Mouse (Mus musculus): ENCODE measurements around the gene 4930452B06Rik. TPM values are rescaled to one million over a fixed set of nuclear protein-coding genes. Genes with fewer than 3 reads are reported as not detected.

The 4930452B06Rik gene
- polyA plus RNA-seq, 1 experiment from 2014 or later: 11.9 TPM

DNA sequence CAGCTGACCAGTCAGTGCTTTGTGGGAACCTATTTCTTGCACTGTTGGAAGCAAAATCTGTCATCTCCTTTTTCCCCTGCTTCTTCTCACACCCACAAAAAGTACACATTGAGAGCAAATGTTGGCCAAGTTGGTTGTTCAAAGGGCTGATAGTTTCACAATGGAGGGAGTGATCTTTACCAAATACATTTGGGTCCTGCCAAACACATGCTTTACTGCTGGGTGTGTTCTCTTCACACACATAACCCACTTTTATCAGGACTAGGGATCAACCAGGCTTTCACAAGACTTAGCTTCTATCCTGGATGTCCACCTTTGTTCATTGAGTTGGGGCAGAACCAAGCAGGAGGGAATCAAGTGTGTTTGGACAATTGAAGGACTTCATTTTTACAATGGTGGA is 267.5 kb downstream of the 4930452B06Rik start:
- DNase-seq (no peak), ATAC-seq (ENCODE audit: insufficient read depth) (no peak)
- Histone ChIP-seq H3K4me2 (no peak overlapping the region), H3K4me1 (ENCODE audit: insufficient read depth) (no peaks in the 10 kb centered on the region), H3K4me3 (ENCODE audit: low read depth, low read length) (no peak overlapping the region), H3K9ac (no peak overlapping the region), H3K36me3 (ENCODE audit: insufficient read depth) (no peaks in the 10 kb centered on the region), H3K9me3 (ENCODE audit: low read depth, low read length) (no peaks in the 10 kb centered on the region), H3K27ac (ENCODE audit: low read depth) (no peak overlapping the region), H3K27me3 (ENCODE audit: insufficient read depth, low read length) (no peaks in the 10 kb centered on the region)
- TF ChIP-seq CTCF (IDR thresholded peaks at IDR 0.05; ENCODE audit: low read depth): no peak

DNA sequence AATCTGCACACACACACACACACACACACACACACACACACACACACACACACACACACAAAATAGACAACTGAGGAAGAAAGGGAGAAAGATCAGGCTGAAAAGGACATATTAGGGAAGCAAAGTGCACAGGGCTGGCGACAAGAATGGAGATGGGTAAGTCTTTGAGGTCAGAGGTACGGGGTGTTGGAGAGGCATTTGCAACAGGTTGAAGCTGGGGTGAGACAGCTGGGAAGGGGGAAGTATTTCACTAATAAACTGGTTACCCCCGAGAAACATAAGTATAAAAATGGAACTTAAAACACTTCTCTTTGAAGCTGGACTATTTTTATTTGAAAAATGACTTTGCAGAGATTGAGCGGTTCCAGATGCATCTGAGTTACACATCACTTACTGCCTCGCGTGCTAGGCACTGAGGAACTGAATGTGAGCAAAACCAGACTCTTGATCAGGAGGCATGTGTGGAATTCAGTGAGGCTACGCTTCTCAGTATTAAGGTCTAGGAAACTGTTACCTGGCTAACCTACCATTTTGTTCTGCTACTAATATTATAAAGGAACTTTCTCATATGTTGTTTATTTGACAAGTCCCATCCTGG is 270.3 kb downstream of the 4930452B06Rik start:
- no peak for ATAC-seq (ENCODE audit: insufficient read depth)
- Histone ChIP-seq H3K9ac (no peak overlapping the region), H3K9me3 (ENCODE audit: low read depth, low read length) (no peaks in the 10 kb centered on the region), H3K4me3 (ENCODE audit: low read depth, low read length) (no peak overlapping the region), H3K4me1 (ENCODE audit: insufficient read depth) (no peaks in the 10 kb centered on the region), H3K27me3 (ENCODE audit: insufficient read depth, low read length) (no peaks in the 10 kb centered on the region), H3K36me3 (ENCODE audit: insufficient read depth) (no peaks in the 10 kb centered on the region), H3K4me2 (no peak overlapping the region), H3K27ac (ENCODE audit: low read depth) (no peak overlapping the region)
- TF ChIP-seq CTCF (IDR thresholded peaks at IDR 0.05; ENCODE audit: low read depth): no peak
- 55% methylated on average over 7 of the region's 7 CpGs for WGBS
- DNase-seq: no peak

DNA sequence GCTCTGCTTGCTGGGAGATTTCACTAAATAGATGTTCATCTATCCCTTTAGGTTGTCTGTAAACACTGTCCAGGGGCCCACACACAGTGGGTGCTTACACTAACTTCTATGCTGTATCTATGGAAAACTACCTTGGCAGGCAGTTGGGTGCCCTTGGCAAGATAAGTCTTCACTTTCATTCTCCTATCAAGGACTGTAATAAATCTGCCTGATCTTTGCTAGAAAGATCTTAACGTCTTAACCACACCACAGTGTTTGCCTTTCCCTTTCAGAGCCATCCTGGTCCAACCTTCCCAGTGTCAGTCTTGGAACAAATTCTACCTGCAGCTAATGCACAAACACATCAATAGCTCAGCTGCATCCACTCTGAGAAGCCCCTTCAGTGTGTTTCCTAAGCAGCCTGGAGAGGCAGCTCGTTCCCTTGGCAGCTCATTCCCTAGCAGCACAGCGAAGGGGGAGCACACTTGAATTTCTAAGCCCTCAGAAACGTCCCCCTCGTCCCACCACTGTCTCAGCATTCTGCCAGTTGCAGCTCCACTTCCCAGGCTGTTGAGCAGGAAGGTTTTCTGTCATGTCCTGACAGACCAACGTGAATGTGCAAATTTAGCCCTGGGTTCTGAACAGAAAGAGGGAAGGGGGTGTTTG is 273.7 kb downstream of the 4930452B06Rik start:
- no peak for ATAC-seq (ENCODE audit: insufficient read depth)
- no peaks in the 10 kb centered on the region for H3K4me1 ChIP-seq (ENCODE audit: insufficient read depth)
- H3K36me3 ChIP-seq (ENCODE audit: insufficient read depth): no peaks in the 10 kb centered on the region
- WGBS: 44% methylated on average over 6 of the region's 6 CpGs
- DNase-seq: no peak
- no peak overlapping the region for H3K4me3 ChIP-seq (ENCODE audit: low read depth, low read length)
- no peak for TF ChIP-seq CTCF (IDR thresholded peaks at IDR 0.05; ENCODE audit: low read depth)
- no peak overlapping the region for H3K9ac ChIP-seq
- no peak overlapping the region for H3K27ac ChIP-seq (ENCODE audit: low read depth)
- no peaks in the 10 kb centered on the region for H3K27me3 ChIP-seq (ENCODE audit: insufficient read depth, low read length)
- H3K4me2 ChIP-seq: no peak overlapping the region
- no peaks in the 10 kb centered on the region for H3K9me3 ChIP-seq (ENCODE audit: low read depth, low read length)

Data from lung, embryonic 14.5 days (tissue).